Mouse (Mus musculus): ENCODE measurements at regions not wholly inside any gene's neighbourhood (a gene's known extent, or its start where the extent isn't known, plus 50 kb on each side); places are given as distances from the start of the nearest gene placed in this dataset.
A peak's percentile ranks its signal among the peaks of the same experiment; 100 is the strongest.

DNA sequence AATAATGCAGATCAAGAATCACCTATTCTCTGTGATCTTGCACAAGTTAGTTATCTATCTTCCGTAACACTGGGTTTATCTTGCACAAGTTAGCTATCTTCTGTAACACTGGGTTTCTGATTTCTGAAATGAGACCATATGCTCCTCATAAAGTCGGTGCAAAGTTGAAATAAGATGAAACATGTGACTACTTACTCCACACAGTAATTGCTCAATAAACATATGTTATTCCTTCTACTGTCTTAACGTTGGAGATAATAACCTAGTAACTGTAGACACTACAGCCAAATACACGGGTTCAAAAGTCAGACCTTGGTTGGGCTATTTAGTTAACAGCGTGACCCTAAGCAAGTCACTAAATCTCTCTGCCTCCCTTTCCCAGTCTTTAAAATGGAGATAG, 65.8 kb upstream of the Atp11b start:
- DNase-seq (ENCODE audit: low spot score in 2 of 2): no peak

GRCm38 (mm10) chr3:35688781-35689180, 65.1 kb upstream of the Atp11b start:
- DNase-seq (ENCODE audit: low spot score in 2 of 2): no peak

- DNase-seq (ENCODE audit: low spot score in 2 of 2): peak; percentile 47 to 52
These were observed 60.9 kb upstream of the Atp11b start for GRCm38 (mm10) chr3:35693039-35693438.

- no peak for DNase-seq (ENCODE audit: low spot score in 2 of 2)
These were observed 60.4 kb upstream of the Atp11b start for GRCm38 (mm10) chr3:35693551-35693950.

- DNase-seq (ENCODE audit: low spot score in 2 of 2): no peak
These were observed 59.7 kb upstream of the Atp11b start for GRCm38 (mm10) chr3:35694241-35694640.

- DNase-seq (ENCODE audit: low spot score in 2 of 2): no peak
These were observed 58.0 kb upstream of the Atp11b start for GRCm38 (mm10) chr3:35695859-35696258.

DNA sequence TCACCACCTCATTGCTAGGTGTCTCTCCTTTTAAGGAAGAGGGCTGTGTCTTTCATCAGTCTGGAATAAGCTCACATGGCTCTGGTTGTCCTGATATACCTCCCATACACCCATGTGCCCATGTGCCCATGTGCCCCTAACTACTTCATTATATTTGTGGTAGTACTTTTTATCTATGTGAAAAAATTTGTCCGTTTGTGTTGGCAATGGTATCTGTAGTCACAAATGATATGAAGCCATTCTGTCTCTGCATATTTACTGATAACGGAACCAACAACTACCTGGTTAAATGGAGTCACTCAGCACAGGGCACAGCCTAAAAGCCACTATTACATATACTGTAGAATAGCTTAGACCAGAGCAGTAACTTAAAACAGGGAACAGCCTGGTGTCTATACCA, 54.6 kb upstream of the Atp11b start:
- no peak for DNase-seq (ENCODE audit: low spot score in 2 of 2)

- no peak for DNase-seq (ENCODE audit: low spot score in 2 of 2)
These were observed 53.9 kb upstream of the Atp11b start for GRCm38 (mm10) chr3:35699979-35700378.

DNA sequence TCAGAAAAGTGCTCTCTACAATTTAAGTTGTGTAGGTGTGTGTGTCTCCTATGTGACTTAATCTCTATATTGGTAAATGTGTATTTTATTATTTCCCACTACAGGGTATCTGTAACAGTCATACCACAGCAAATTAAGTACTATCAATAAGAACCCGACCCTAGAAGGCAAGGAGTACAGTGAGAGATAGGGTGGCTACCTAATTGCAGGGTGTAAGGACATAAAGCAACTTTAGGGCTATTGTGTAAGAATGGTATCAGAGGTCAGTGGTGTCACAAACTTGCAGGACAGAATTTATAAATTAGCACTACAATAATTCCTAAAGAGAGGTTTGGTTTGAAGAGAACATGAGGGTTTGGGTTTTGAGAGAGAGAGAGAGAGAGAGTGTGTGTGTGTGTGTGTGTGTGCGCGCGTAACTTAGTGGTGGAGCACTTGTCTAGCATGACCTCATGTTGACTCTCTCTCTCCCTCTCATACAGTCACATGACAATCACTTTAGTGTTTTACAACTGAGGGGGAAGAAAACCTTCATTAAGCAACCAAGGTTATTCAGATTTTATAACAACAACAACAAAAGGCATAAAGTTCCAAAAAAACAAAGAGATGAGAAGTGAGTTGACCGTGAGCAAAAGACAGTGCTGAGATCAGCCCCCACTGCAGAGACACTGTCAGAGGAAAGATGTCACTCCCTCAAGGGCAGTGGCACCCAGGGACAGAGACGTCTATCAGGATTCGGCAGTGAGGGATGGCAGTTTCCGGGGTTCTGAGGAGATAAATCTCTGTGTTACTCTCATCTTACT, 50.2 kb upstream of the Atp11b start:
- DNase-seq (ENCODE audit: low spot score in 2 of 2): no peak
